Mouse (Mus musculus): ENCODE measurements around the gene Dpp4.

GRCm38 (mm10) chr2:62403556-62404135, 8.4 kb downstream of the Dpp4 start:
- TF ChIP-seq CTCF (IDR thresholded peaks at IDR 0.05; ENCODE audit: low read depth) (no peak), EP300 (IDR thresholded peaks at IDR 0.05; ENCODE audit: low read depth) (no peak)
